Mouse (Mus musculus): ENCODE measurements around the gene 1110032F04Rik.
"Not testable (repeated sequence)": the region's sequence is repeated elsewhere in the genome, so short reads cannot be mapped to it uniquely, and the experiment has no call there.

Gene 1110032F04Rik

DNA sequence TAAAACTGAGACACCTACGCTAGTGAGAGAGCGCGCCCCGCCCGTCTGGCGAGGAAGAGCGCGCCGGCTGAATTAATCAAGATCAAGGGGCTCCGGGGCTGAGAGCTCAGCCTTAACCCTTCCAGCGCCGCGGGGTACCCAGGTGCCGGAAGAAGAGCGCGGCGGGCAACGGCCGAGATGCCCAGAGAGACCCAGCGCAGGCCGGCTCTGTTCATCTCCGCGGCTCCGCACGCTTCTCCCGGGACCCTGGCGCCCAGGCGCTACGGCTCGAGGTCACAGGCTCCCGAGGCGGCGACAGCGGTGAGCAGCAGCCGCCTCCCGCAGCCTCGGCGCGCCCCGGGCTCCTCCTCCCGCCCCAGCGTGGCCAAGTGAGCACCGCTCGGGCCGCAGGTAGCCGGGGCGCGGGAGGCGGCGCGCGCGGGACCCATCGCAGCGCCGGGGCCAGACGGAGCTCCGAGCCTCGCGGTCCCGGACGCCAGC, at the start of gene 1110032F04Rik:
Gene 1110032F04Rik (plus strand): TSS at position 376 of the 480 bp plus-strand sequence.
- no peak for DNase-seq (ENCODE audit: low spot score)

- no peak for DNase-seq (ENCODE audit: low spot score)
These were observed 48.0 kb upstream of the 1110032F04Rik start for GRCm38 (mm10) chr3:68821406-68821805.

DNA sequence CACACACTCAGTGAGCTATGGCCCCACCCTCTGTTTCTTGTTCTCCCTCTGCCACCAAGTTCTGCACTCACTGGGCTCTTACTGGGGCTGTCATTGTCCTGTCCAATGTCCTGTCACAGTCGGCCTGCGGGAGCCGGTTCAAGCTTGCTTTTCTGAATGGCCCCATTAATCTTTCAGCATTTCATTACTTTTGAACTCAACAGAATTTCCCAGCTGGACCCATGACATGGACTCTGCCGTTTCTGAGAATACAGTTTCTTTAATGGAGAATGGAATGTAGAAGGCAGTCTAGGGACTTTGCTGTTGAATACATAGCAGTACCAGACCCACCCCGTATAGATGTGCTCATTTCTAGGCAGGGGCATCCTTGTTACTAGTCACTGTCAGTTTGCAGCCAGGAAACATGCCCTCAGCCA, 47.5 kb upstream of the 1110032F04Rik start:
- no peak for DNase-seq (ENCODE audit: low spot score)

GRCm38 (mm10) chr3:68823876-68824764, 45.3 kb upstream of the 1110032F04Rik start:
- DNase-seq (ENCODE audit: low spot score) = no peak

GRCm38 (mm10) chr3:68824765-68825090, 44.7 kb upstream of the 1110032F04Rik start:
- no peak for DNase-seq (ENCODE audit: low spot score)

DNA sequence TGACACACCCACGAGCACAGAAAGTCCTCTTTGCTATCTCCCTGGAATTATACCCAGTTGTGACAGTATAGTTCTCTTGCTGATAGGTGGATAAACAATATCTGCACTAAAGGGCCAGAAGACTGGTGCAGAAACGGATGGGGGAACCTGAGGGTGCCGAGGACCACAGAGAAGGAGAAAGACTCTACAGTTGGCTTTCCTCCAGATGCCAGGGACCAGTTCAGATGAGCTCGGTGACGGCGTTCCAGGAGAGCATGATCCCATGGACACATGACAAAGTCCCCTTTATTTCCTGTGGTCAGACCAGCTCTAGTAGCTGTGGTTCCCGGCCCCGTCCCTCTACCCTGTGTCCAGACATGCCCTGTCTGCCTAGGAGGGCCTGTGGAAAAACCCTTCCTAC, 44.2 kb upstream of the 1110032F04Rik start:
- DNase-seq (ENCODE audit: low spot score) = no peak

GRCm38 (mm10) chr3:68827671-68828070, 41.7 kb upstream of the 1110032F04Rik start:
- no peak for DNase-seq (ENCODE audit: low spot score)

GRCm38 (mm10) chr3:68829944-68830343, 39.4 kb upstream of the 1110032F04Rik start:
- DNase-seq (ENCODE audit: low spot score) = no peak

DNA sequence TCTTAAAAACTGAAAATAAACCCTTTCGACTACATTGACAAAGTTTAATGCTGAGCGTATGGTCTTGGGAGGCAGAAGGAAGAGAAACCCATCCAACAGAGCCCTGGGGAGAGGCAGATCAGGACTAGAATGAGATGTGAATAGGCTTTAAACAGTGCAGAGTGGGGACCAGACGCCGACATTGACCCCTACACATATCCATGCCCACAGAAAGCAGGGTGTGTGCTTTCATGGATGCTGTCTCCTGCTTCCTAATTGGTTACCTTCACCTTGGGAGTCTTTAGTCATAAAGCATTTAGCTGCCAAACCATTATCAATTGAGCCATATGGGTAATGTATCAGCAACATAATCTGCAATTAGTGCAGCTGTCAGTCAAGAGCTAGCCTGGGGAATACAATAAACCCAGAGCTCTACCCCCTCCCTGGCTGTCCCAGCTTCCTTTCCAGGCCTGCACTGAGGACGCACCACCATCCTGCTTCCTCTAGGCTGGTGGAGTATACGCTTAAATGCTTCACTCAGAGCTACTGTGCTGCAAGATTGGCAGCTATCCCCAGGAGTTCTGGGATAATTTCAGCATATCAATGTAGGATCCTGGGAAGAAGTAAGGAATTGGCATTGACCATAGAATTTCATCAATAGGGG, 32.4 kb upstream of the 1110032F04Rik start:
- no peak for DNase-seq (ENCODE audit: low spot score)

GRCm38 (mm10) chr3:68840206-68840605, 29.2 kb upstream of the 1110032F04Rik start:
- DNase-seq (ENCODE audit: low spot score) = no peak

- DNase-seq (ENCODE audit: low spot score) = no peak
These were observed 25.4 kb upstream of the 1110032F04Rik start for GRCm38 (mm10) chr3:68844025-68844424.

DNA sequence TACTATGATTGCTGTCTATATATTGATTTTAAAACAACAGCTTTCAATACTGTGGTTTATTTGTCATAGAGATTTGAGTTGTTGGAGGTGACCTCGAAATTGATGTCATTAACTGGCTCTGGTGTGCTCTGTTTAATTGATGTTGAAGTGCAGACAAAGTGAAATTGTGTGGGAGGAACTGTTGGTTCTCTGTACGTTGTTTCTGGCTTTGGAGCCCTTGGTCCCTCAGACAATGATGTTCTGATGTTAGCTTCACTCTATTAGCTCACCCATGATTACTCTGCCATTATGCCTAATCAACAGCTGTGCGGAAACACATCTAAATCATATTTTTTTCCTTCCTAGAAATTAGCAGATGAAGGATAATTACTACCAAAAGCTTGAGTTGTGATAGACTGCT, 21.1 kb upstream of the 1110032F04Rik start:
- DNase-seq (ENCODE audit: low spot score) = no peak

GRCm38 (mm10) chr3:68852414-68852813, 17.0 kb upstream of the 1110032F04Rik start:
- DNase-seq (ENCODE audit: low spot score) = no peak

DNA sequence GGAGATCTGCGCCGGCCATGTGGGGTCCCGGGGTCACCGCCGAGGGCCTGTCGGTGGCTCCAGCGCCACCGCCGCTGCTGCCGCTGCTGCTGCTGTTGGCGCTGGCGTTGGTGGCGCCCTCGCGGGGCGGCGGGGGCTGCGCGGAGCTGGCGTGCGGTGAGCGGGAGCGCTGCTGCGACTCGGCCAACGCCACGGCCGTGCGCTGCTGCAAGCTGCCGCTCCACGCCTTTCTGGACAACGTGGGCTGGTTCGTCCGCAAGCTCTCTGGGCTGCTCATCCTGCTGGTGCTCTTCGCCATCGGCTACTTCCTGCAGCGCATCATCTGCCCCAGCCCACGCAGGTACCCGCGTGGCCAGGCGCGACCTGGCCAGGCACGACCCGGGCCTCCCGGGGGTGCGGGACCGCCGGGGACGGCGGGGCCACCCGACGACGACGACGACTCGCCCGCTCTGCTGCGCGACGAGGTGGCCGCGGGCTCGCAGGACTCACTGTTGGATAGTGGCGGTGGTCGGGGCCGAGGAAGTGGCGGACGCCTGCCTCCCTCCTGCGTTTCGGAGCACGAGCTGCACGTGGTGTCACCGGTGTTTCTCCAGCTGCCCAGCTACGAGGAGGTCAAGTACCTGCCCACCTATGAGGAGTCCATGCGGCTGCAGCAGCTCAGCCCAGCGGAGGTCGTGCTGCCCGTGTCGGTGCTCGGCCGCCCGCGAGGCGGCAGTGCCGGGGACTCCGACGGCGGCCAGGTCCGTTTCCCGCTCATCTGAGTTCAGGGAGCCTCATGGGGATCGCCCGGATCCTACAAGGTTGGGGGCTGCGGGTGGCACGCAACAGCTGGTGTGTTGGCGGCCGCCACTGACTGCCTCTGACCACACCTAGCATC, 543 bp downstream of the 1110032F04Rik start:
- DNase-seq (ENCODE audit: low spot score) = no peak

- no peak for DNase-seq (ENCODE audit: low spot score)
These were observed 1.2 kb downstream of the 1110032F04Rik start for GRCm38 (mm10) chr3:68870568-68870950.

DNA sequence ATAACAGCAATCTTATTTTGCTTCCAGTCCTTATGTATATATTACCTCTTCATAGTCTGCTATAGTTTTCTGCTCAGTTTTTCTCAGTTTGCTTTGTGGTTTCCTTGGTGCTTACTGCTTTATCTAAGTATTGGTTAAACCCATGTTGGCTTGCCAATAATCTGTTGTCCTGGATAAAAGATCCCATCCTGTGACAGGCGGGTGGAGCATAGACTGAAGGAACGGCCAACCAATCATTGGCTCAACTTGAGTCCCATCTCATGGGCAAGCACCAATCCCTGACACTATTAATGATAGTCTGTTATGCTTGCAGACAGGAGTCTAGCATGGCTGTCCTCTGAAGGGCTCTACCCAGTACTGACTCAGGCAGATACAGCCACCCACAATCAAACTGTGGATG, 4.7 kb downstream of the 1110032F04Rik start:
- no peak for DNase-seq (ENCODE audit: low spot score)

DNA sequence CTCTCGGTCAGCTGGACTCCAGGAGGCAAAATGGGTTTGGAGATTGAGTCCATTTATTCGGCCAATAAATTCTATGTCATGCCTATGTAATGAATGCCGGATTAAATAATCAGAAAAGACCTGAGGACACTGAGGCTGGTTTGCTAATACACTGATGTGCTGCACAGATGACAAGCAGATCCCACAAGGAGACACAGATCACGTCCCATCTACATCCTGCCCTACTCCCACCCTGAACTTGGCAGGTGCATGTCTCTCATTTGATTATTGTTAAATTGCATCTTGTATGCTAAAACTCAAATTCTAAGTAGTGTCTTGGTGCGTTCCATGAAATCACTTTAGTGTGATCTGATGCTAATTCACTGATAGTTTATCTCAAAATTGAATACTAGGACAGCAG, 17.5 kb downstream of the 1110032F04Rik start:
- no peak for DNase-seq (ENCODE audit: low spot score)

- DNase-seq (ENCODE audit: low spot score) = no peak
These were observed 26.0 kb downstream of the 1110032F04Rik start for GRCm38 (mm10) chr3:68895426-68895825.

DNA sequence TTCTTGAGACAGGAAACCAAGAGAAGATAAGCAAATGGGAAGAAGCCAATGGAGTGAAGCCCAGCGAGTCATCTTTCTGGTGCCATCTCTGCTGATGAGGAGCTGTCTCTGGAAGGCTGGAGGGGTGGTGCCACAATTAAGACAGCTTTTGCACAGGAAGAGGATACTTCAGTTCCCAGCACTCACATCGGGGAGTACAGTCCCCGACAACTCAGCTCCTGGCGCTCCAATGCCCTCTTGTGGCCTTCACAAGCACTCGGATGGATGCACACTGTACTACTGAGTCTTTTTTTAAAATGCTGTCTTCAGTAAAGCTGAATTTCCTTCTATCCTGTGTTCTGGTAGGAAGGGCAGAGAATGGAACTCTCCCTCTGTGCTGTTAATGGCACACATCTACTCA, 27.8 kb downstream of the 1110032F04Rik start:
- no peak for DNase-seq (ENCODE audit: low spot score)

DNA sequence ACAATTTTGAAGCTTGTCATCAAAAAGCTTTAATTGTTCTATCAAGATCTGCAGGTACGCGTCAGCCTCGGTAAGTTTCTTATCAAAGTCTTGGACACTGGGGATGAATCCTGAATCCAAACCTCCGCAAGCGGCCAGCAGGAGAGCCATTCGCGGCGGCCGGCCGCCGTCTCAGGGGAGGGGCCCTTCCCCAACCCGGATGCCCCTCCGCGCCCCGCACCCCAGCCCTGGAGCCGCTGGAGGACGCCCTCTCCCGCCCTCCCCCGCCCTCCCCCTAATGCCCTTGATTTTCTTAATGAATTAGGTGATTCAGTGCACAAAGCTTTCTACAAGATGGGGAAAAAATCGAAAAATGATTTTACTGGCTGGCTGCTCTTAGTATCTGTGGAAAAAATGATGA, 33.2 kb downstream of the 1110032F04Rik start:
- DNase-seq (ENCODE audit: low spot score) = not testable (repeated sequence)

- no peak for DNase-seq (ENCODE audit: low spot score)
These were observed 35.8 kb downstream of the 1110032F04Rik start for GRCm38 (mm10) chr3:68904902-68905778.
